Mouse (Mus musculus) ES-E14 (cell line): ENCODE measurements around the gene Sfxn5. TPM values are rescaled to one million over a fixed set of nuclear protein-coding genes. Genes with fewer than 3 reads are reported as not detected.

ENCODE experiments used
- DNase-seq: peaks from one replicate; pipeline ENCODE4 v3.0.0-alpha.2; 2013; ENCODE audit warnings: low read depth, low spot score
- H3K27ac ChIP-seq: 2 replicates; pipeline ENCODE4 v1.5.1; 2012; ENCODE audit warnings: low read depth, mild to moderate bottlenecking, low read length, moderate library complexity, mixed read lengths; ENCODE audit not compliant: poor library complexity, insufficient read depth, severe bottlenecking
- H3K36me3 ChIP-seq: 2 replicates; pipeline ENCODE4 v1.6.1; 2012; ENCODE audit warnings: mild to moderate bottlenecking, low read length, moderate library complexity, mixed read lengths; ENCODE audit not compliant: control insufficient read depth, poor library complexity, insufficient read depth, severe bottlenecking
- H3K4me1 ChIP-seq, 2 experiments: fragments of 150-350 bp in 1 of 2; sonication (generic) in 1 of 2; 2 replicates each; pipeline ENCODE4 v1.6.1; 2012; ENCODE audit warnings: low read length in 2 of 2, mild to moderate bottlenecking in 1 of 2, mixed read lengths in 1 of 2; ENCODE audit not compliant: control insufficient read depth in 2 of 2, insufficient read depth in 2 of 2, poor library complexity in 1 of 2
- H3K4me3 ChIP-seq, 2 experiments: fragments of 150-350 bp in 1 of 2; sonication (generic) in 1 of 2; 2 replicates each; pipeline ENCODE4 v1.5.1; 2012; ENCODE audit warnings: low read length in 2 of 2, low read depth in 1 of 2, mild to moderate bottlenecking in 1 of 2, mixed read lengths in 1 of 2; ENCODE audit not compliant: insufficient read depth in 1 of 2, poor library complexity in 1 of 2, severe bottlenecking in 1 of 2
- H3K9ac ChIP-seq: 2 replicates; pipeline ENCODE4 v1.6.1; 2012; ENCODE audit warnings: low read depth, mild to moderate bottlenecking, low read length, mixed read lengths; ENCODE audit not compliant: poor library complexity, insufficient read depth, severe bottlenecking
- H3K9me3 ChIP-seq: fragments of 150-350 bp; sonication (generic); 2 replicates; pipeline ENCODE4 v1.6.1; 2012; ENCODE audit warnings: low read depth, mild to moderate bottlenecking, low read length; ENCODE audit not compliant: control insufficient read depth, insufficient read depth
- CHD2 ChIP-seq: IDR thresholded peaks from 2 replicates; pipeline ENCODE4 v1.6.1; 2014; ENCODE audit warnings: mild to moderate bottlenecking, low read depth, low read length, inconsistent platforms
- HCFC1 ChIP-seq: IDR thresholded peaks from 2 replicates; pipeline ENCODE4 v1.6.1; 2012; ENCODE audit warnings: low read length, inconsistent platforms, borderline replicate concordance; ENCODE audit not compliant: insufficient read depth
- MAFK ChIP-seq: IDR thresholded peaks from 2 replicates; pipeline ENCODE4 v1.6.1; 2014; ENCODE audit warnings: mild to moderate bottlenecking, low read depth, low read length, inconsistent platforms; ENCODE audit not compliant: insufficient read depth
- ZC3H11A ChIP-seq: IDR thresholded peaks from 2 replicates; pipeline ENCODE4 v1.6.1; 2012; ENCODE audit warnings: low read depth, mild to moderate bottlenecking, inconsistent platforms, low read length, borderline replicate concordance
- ZNF384 ChIP-seq: IDR thresholded peaks from 2 replicates; pipeline ENCODE4 v1.6.1; 2012; ENCODE audit warnings: low read depth, low read length, inconsistent platforms
- in situ Hi-C, 2 experiments: fragments of 600-800 bp; cut with MboI; formaldehyde crosslinking; loops; one replicate each; pipeline ENCODE4 v1.15.1; 2025; ENCODE audit warnings: low sequenced_read_pairs in 2 of 2, inconsistent platforms in 1 of 2; ENCODE audit not compliant: unreplicated experiment in 2 of 2
- total RNA-seq: library from RNA; depleted of rRNA; stranded (reverse); fragments of 300-350 nt; gene quantifications from 2 replicates; pipeline ENCODE4 v1.2.3, GENCODE M21; 2012

Sfxn5 gene
- total RNA-seq, 1 experiment, result 4.9 TPM

DNA sequence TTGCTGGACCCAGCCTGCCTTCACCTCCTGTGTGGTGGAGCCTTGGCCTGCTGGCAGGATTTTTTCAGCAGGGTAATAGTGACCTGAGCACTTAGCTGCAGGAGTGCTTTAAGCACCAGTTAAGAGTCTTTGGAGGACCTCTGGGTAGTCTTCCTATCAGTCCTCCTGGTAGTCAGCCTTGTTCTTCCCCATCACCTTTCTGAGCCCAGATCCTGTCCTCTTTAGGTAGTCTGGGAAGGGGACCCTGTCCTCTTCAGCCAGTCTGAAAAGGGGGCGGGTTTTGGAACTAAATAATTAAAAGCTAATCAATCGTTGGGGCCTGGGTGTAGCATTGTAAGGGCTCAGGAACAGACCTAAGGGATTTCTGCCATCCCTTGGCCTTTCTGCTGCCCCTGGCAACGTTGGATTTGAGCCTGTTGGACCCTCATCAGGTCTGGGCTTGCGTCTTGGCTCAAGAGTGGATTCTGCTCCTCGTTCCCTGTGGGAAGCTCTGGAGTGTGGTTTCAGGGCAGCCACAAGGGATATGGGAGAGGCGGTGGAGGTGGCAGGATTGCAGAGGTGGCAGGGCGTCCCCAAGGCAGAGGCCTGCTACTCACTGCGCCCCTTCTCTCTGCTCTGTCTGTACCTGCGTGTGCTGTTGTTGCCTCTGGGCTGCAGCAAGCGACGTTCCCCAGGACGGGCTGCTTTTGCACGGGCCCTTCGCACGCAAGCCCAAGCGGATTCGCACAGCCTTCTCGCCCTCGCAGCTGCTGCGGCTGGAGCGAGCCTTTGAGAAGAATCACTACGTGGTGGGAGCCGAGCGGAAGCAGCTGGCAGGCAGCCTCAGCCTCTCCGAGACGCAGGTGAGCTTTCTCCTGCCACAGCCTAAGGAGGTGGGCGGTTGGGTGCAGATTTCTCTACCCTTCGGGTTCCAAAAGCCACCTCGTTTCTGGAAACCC, 139.6 kb downstream of the Sfxn5 start:
- Histone ChIP-seq H3K4me3 (peak overlapping the region in 1 of 2 experiments; percentile 48; a peak in 1 of 4 replicates), H3K27ac (no peak overlapping the region)
- no peak for DNase-seq

DNA sequence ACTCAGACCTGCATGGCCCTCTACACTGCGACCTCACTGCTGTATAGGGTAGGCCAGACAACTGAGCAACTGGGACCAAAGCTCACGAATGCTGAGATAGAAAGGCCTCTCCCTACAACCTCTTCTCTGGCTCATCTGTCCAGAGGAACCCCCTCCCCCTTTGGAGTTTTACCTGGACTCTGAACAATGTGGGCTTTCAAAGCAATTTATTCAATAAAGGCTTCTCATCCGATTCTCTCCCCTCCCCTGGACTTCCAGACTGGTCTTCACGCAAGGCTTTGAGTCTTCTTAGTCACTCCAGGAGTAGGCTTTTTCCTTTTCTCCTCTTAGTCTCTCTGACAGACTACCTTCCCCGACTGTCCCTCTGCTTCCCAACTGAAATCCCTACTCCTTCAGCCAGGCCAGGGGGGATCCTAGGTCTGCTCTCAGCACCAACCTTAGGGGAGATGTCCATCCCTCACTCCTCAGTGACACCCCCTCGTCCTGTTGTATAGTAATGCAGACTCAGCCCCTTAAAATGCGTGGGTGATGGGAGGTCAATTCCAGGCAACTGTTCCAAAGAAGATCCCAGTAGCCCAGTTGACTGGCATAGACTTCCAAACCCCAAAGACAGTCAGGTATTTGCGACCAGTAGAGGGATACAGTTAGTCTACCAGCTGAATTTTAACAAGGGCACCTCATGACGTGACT, 141.3 kb downstream of the Sfxn5 start:
- no peak for DNase-seq
- Histone ChIP-seq H3K4me3 (no peak overlapping the region), H3K9ac (no peak overlapping the region), H3K4me1 (peaks cover 0 to 5% of the 10 kb centered on the region in 2 experiments; a peak in 1 of 4 replicates), H3K36me3 (no peaks in the 10 kb centered on the region), H3K27ac (no peak overlapping the region), H3K9me3 (no peaks in the 10 kb centered on the region)
- in situ Hi-C loops, result loop anchor here (25.0 kb wide), 2 partner anchors 605 to 1480 kb away; partner anchors contain the start of genes Vax2 (in 2 of the 2) and Cyp26b1 (in 1 of the 2)
- TF ChIP-seq MAFK (no peak), ZC3H11A (no peak), HCFC1 (no peak), ZNF384 (no peak), CHD2 (no peak)

More for the DNA sequence above, 139.6 kb downstream of the Sfxn5 start:
- no peak for TF ChIP-seq CHD2
- no peak for TF ChIP-seq ZC3H11A
- TF ChIP-seq MAFK, result no peak
- no peak for TF ChIP-seq HCFC1
- no peak for TF ChIP-seq ZNF384
- H3K36me3 ChIP-seq, result no peaks in the 10 kb centered on the region
- in situ Hi-C loops, result loop anchor here (25.0 kb wide), 2 partner anchors 606 to 1481 kb away; partner anchors contain the start of genes Vax2 (in 2 of the 2) and Cyp26b1 (in 1 of the 2)
- H3K4me1 ChIP-seq, result peaks cover 0 to 5% of the 10 kb centered on the region in 2 experiments; a peak in 1 of 4 replicates
- H3K9me3 ChIP-seq, result no peaks in the 10 kb centered on the region
- H3K9ac ChIP-seq, result peak overlapping the region; percentile 44

DNA sequence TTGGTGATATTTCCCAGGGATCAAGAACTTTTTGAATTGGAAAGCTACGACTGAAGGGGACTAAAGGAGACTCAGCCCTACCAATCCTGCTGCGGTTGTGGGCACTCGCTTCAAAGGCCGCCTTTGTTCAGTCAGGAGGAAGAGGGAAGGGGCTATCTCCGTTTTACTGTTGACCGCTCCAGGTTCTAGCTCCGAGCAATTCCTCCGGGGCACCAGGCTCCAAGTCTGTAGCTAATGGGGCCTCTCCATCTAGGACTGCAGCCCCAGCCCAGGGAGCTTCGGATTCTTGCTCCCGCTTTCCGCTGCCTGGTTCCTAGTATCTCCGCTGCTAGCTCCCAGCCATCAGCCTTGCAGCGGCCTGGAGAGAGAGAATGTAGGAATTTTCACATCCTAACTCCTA, 142.6 kb downstream of the Sfxn5 start:
- in situ Hi-C loops, result loop anchor here (25.0 kb wide), 2 partner anchors 603 to 1478 kb away; partner anchors contain the start of genes Vax2 (in 2 of the 2) and Cyp26b1 (in 1 of the 2)
- H3K36me3 ChIP-seq, result no peaks in the 10 kb centered on the region
- TF ChIP-seq HCFC1, result no peak
- TF ChIP-seq ZC3H11A, result no peak
- TF ChIP-seq CHD2, result no peak
- TF ChIP-seq MAFK, result no peak
- TF ChIP-seq ZNF384, result no peak
- H3K4me1 ChIP-seq, result peaks cover 0 to 6% of the 10 kb centered on the region in 2 experiments; a peak in 1 of 4 replicates
- H3K9me3 ChIP-seq, result no peaks in the 10 kb centered on the region
- no peak overlapping the region for H3K9ac ChIP-seq
- H3K4me3 ChIP-seq, result no peak overlapping the region; a peak in 1 of 4 replicates
- no peak for DNase-seq
- H3K27ac ChIP-seq, result no peak overlapping the region

DNA sequence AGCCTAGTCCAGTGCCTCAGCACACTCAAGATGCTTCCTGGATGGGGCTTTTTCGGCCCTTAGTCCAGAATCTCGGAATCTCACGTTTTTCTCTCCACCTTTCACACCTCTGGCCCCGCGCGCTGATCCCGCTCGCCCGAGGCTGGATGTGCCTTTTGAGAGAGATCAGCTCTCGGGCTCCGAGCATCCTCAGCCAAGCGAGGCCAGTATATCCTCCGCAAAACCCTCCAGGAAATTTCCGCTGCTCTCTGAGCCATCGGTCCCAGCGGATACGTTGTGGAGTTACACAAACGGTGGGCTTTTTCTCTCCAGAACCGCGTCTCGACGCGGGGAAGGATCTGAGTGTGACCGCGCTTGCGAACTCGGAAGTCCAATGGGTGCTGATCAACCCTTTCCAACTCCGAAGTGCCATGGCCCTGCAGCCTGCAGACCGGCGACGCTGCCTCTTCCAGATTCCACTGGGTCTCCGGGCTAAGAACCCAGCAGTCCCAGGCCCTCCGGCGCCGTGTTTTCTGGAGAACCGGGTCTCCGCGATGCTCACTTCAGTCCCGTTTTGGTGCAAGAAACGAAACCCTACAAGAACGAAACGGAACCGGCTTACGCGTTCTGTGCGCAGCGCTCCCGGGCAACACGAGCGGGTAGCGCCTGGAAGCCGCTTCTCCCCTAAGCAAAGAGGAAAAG, 143.2 kb downstream of the Sfxn5 start:
- TF ChIP-seq MAFK (no peak), CHD2 (no peak), ZNF384 (no peak), ZC3H11A (no peak), HCFC1 (no peak)
- H3K9ac ChIP-seq, result no peak overlapping the region
- H3K27ac ChIP-seq, result no peak overlapping the region
- in situ Hi-C loops, result loop anchor here (25.0 kb wide), 2 partner anchors 603 to 1478 kb away; partner anchors contain the start of genes Vax2 (in 2 of the 2) and Cyp26b1 (in 1 of the 2)
- H3K9me3 ChIP-seq, result no peaks in the 10 kb centered on the region
- no peak overlapping the region; a peak in 1 of 4 replicates for H3K4me3 ChIP-seq
- no peaks in the 10 kb centered on the region for H3K36me3 ChIP-seq
- H3K4me1 ChIP-seq, result peaks cover 0 to 7% of the 10 kb centered on the region in 2 experiments; a peak in 1 of 4 replicates
- DNase-seq, result no peak
